Mouse (Mus musculus) CH12.LX (cell line): ENCODE data around the gene Sorcs1.

ENCODE experiments used
- CHD1 ChIP-seq: IDR thresholded peaks from 2 replicates; pipeline ENCODE4 v1.6.1; 2012; ENCODE audit warnings: low read depth, low read length, improper control_type of control experiment, inconsistent platforms
- CTCF ChIP-seq, 2 experiments: IDR thresholded peaks in 1 of 2; conservative IDR thresholded peaks in 1 of 2; 2 replicates each; pipeline ENCODE4 v1.5.1; 2011 to 2012; ENCODE audit warnings: low read depth in 2 of 2, low read length in 2 of 2, improper control_type of control experiment in 1 of 2, inconsistent platforms in 1 of 2, mild to moderate bottlenecking in 1 of 2, moderate library complexity in 1 of 2
- EP300 ChIP-seq: IDR thresholded peaks from 2 replicates; pipeline ENCODE4 v1.6.1; 2011; ENCODE audit warnings: low read length, improper control_type of control experiment
- GABPA ChIP-seq: IDR thresholded peaks from 2 replicates; pipeline ENCODE4 v1.6.1; 2012; ENCODE audit warnings: low read depth, low read length, improper control_type of control experiment, inconsistent platforms; ENCODE audit not compliant: insufficient replicate concordance
- KAT2A ChIP-seq: IDR thresholded peaks from 2 replicates; pipeline ENCODE4 v1.6.1; 2012; ENCODE audit warnings: low read length, improper control_type of control experiment, inconsistent platforms; ENCODE audit not compliant: insufficient replicate concordance
- MAX ChIP-seq: IDR thresholded peaks from 2 replicates; pipeline ENCODE4 v1.6.1; 2011; ENCODE audit warnings: low read length, improper control_type of control experiment
- POLR2A ChIP-seq: IDR thresholded peaks from 2 replicates; pipeline ENCODE4 v1.6.1; 2011; ENCODE audit warnings: low read depth, mild to moderate bottlenecking, improper control_type of control experiment, low read length
- POLR2AphosphoS2 ChIP-seq: IDR thresholded peaks from 2 replicates; pipeline ENCODE4 v1.6.1; 2011; ENCODE audit warnings: low read depth, low read length, improper control_type of control experiment
- TBP ChIP-seq: conservative IDR thresholded peaks from 2 replicates; pipeline ENCODE4 v1.6.1; 2011; ENCODE audit warnings: low read depth, low read length, improper control_type of control experiment
- ZKSCAN1 ChIP-seq: IDR thresholded peaks from 2 replicates; pipeline ENCODE4 v1.6.1; 2012; ENCODE audit warnings: low read depth, inconsistent platforms, low read length, improper control_type of control experiment, borderline replicate concordance

GRCm38 (mm10) chr19:50566306-50566705 lies 112.1 kb downstream of the Sorcs1 start:
- TF ChIP-seq POLR2AphosphoS2: no peak
- TF ChIP-seq POLR2A: no peak
- TF ChIP-seq ZKSCAN1: no peak
- TF ChIP-seq GABPA: no peak
- TF ChIP-seq MAX: no peak
- no peak for TF ChIP-seq EP300
- TF ChIP-seq CTCF (conservative IDR thresholded peaks at IDR 0.05 in 1 of 2, IDR thresholded peaks at IDR 0.05 in 1 of 2; ENCODE audit: low read depth in 2 of 2, low read length in 2 of 2): no peak
- no peak for TF ChIP-seq KAT2A
- TF ChIP-seq CHD1: no peak
- TF ChIP-seq TBP: no peak
